Mouse (Mus musculus) lung, adult 2 months (tissue): ENCODE results near the gene Gpr150.

ENCODE experiments used
- CTCF ChIP-seq: fragments of 200-500 bp; IDR thresholded peaks from 2 replicates; pipeline ENCODE4 v1.5.1; 2011; ENCODE audit warnings: mild to moderate bottlenecking, low read length, control low read depth; ENCODE audit not compliant: insufficient read depth
- POLR2A ChIP-seq: fragments of 200-500 bp; IDR thresholded peaks from 2 replicates; pipeline ENCODE4 v1.6.1; 2011; ENCODE audit warnings: low read depth, mild to moderate bottlenecking, control low read depth, low read length, borderline replicate concordance; ENCODE audit errors: extremely low read depth

GRCm38 (mm10) chr13:76042455-76042854, 14.3 kb downstream of the Gpr150 start:
- TF ChIP-seq POLR2A (no peak), CTCF (no peak)
